Mouse (Mus musculus) adrenal gland, adult 18-20 months (tissue): Measurements from ENCODE around the gene Sgsm2. TPM values are rescaled to one million over a fixed set of nuclear protein-coding genes. Genes with fewer than 3 reads are reported as not detected.

Experiments
- microRNA-seq, 2 experiments: library from miRNA; unstranded; fragments of <30 nt; microRNA quantifications; one replicate each; pipeline ENCODE4 v1.2.0; 2021; ENCODE audit warnings: borderline number of aligned reads in 2 of 2
- total RNA-seq, 2 experiments: library from RNA; stranded (reverse); gene quantifications; 1 replicate in 1 of 2; 2 replicates in 1 of 2; pipeline ENCODE4 v1.2.3; 2021

Sgsm2 gene
- total RNA-seq, 2 experiments from 2014 or later = 15.9 to 27.5 TPM

Small RNA genes lying within 50 kb of the gene (microRNA-seq; reads per million reads assigned to microRNA genes)
- gene Mir6926 = 0 to 0.47 reads per million in 2 experiments

Other genes starting within 250 kb of the Sgsm2 start
- 100 to 1,000 TPM; 203 to 205 TPM for gene Cluh, start 247.6 kb downstream of the Sgsm2 start, total RNA-seq
- gene Pafah1b1, start 172.4 kb downstream of the Sgsm2 start, total RNA-seq = 100 to 1,000 TPM; 185 to 188 TPM
- gene Mettl16, start 126.2 kb downstream of the Sgsm2 start, total RNA-seq = 10 to 100 TPM; 30.8 to 42.7 TPM
- 10 to 100 TPM; 18.3 to 28.9 TPM for gene Mnt, start 66.1 kb downstream of the Sgsm2 start, total RNA-seq
- 10 to 100 TPM; 46.8 to 57.1 TPM for gene Tsr1, start 1.0 kb upstream of the Sgsm2 start, total RNA-seq
- 10 to 100 TPM; 17.9 to 21.4 TPM for gene Smg6, start 28.8 kb upstream of the Sgsm2 start, total RNA-seq
- 10 to 100 TPM; 44.8 to 51.3 TPM for gene Srr, start 28.9 kb upstream of the Sgsm2 start, total RNA-seq